Mouse (Mus musculus) thymus, postnatal 36 days (tissue): ENCODE results near the gene Bcdin3d.
"Not testable (repeated sequence)": the region's sequence is repeated elsewhere in the genome, so short reads cannot be mapped to it uniquely, and the experiment has no call there.

Experiments used
- DNase-seq, 2 experiments: peaks; one replicate each; pipeline ENCODE4 v3.0.0; 2022; ENCODE audit warnings: mixed read lengths in 2 of 2

The Bcdin3d gene

DNA sequence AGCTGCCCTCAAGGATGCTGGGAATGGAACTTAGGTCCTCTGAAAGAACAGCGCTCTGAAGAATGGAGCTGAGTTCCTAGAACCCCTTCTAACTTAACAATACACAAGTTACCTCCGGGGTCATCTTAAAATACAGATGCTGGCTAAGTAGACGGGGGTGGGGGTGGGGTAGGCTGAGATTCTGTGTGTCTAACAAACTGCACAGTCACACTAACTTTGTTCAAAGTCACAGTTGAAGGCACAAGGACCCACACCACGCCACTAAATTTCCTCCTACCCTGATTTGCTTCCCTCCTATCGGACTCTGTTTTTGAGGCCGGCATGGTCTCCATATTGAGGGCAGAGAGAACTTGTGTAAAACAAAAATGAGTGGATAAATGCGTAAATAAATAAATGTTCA lies 1.6 kb downstream of the Bcdin3d start:
- no peak for DNase-seq

- no peak for DNase-seq
These were observed 2.9 kb downstream of the Bcdin3d start for GRCm38 (mm10) chr15:99471677-99472063.

DNA sequence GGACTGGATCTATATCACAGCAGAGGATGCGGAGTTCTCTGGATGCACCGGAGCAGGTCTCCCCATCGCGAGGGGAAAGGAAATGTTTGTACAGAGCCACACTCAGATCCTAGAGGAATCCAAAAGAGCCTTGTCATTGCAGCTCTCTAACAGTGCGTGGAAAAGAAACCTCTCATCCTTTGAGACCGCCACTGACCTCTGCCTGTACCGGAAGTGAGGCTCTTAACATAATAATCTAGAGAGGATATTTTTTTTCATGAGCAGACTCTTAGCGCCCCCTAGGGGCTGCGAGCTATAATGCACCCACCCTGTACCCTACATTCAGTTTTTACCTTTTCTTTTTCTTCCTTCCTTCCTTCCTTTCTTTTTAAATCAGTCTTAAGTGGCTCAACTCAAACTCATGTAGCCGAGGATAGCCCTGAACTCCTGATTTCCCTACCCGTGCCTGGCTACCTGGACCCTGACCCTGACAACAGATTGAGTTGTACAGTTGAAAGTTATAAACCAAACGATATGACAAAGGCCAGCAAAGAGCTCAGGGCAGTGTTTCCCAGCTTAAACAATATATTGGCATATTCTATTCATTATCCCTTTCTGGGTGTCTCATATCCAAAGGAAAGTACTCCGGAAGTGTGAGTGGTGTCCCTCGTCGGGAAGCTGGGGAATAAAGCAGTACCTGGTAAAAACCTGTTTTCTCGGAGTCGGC lies 3.4 kb downstream of the Bcdin3d start:
- peak; percentile 38 for DNase-seq

DNA sequence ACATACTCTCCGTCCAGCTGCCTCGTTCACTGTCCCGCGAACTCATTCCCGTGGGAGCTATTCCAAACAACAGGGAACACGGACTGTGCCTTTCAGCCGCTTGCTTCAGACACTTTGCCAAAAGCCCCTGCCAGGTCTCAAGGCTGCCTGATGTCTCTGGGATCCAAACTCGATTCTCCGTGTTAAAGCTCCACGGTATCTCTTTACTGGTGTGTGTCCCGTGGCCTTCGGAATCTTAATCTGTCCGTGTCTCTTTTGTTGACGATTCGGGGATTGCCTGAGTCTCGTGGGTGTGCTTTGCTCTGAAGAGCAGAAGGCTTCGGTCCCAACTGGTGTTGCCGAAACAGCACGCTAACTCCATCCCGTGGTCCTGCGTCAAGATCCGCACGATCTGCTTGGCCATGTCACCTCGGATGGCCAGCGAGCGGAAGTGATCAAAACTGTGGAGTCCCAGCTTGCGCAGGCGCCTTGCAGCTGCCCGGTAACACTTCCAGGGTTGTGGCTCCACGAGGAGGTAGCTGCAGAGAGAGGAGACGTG lies 4.2 kb downstream of the Bcdin3d start:
- peak in 1 of 2 experiments; percentile 11 for DNase-seq

DNA sequence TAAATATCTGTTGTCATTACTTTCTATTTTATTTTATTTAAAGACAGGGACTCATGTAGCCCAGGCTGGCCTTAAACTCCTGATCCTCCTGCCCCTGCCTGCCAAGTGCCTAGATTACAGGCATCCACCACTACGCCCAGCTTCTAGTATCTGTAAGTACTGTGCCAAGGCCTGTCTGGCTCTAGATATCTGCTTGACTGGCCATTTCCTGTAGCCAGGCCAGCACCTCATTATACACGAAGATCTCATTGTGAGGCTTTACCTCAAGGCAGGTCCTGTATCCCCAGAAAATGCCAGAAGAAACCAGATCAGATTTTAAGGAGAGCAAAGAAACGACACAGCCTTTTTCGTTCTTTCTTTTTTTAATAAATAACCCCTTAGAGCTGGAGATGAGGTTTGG lies 4.8 kb downstream of the Bcdin3d start:
- no peak for DNase-seq

GRCm38 (mm10) chr15:99469067-99469466 lies 5.5 kb downstream of the Bcdin3d start:
- DNase-seq = peak; percentile 62 to 65

DNA sequence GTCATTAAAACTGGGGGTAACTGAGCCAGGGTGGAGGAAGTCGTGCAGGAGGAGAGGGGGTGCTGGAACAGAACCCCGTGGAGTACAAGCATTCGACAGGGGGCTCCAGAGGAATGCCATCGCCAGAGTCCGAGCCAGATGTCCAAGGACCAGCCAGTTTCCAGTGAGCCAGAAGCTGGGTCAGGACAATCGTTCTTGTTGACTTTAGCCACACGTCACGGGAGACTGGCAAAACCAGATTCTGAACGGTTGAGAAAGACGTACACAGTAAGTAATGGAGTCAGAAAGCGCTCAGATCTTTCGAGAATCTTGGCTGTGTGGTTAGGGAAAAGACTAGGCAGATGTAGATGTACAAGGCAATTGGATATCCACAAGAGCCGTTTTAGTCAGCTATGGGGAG lies 11.3 kb downstream of the Bcdin3d start:
- DNase-seq = no peak

- DNase-seq = peak; percentile 94 to 95
These were observed 16.7 kb downstream of the Bcdin3d start, which contains the start of gene Nckap5l for GRCm38 (mm10) chr15:99457606-99458401. Gene Nckap5l (minus strand): TSS chr15:99457748.

DNA sequence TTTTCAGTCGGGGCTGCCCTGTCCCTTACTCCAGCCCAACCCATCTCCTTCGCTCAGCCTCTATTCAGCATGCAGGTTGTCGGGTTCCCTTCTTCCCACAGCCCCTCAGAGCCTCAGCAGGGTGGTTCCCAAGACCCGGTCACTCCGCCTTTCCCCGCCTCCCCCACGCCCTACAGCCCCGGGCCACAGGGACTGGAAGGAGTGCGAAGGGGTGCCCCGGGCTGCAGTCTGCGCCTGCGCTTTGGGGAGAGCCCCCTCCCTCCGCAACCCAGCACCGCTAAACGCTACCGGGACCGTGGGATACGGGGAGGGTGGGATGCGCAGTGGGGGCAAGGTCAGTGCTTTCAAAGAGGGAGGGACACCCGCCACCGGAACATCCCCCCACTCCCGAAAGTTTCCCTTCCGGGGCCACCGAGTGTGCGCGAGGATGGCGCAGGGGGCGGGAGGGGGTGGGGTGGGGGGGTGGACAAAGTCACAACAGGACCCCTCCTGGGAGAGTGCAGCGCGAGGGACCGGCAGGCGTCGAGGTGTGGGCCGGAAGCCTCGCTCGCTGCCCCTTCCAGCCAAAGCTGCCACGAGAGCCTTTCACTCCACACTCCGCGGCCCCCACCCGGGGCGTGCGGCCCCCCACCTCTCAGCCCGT lies 17.4 kb downstream of the Bcdin3d start:
- DNase-seq = peak; percentile 62 to 75

DNA sequence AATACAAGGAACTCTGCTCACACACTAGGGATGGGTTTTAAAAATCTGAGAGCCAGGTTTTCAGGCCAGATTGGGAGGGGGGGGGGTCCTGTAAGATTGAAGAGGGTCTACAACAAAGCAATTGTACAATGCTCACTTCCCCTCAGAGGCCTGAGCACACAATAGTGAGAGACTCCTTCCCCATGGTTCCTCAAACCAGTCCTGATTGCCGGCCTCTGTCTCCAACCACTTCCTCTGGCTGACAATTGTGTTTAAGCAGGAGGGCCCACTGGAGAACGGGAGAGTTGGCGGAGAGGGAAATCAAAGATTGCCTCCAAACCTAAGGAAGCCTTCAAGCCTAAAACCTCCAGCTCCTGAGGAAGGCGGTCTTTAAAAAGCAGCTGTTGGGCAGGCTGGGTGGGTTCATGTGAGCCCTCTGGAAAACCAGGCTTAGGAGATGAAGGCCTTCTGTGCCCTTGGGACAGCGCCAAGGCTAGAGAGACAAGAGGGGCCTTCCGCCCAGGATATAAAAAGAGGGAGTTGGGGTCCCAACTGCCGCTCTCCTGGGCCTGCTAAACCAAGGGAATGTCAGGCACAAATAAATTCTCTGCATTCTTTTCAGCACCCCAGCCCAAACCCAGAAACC lies 18.1 kb downstream of the Bcdin3d start:
- DNase-seq = no peak

DNA sequence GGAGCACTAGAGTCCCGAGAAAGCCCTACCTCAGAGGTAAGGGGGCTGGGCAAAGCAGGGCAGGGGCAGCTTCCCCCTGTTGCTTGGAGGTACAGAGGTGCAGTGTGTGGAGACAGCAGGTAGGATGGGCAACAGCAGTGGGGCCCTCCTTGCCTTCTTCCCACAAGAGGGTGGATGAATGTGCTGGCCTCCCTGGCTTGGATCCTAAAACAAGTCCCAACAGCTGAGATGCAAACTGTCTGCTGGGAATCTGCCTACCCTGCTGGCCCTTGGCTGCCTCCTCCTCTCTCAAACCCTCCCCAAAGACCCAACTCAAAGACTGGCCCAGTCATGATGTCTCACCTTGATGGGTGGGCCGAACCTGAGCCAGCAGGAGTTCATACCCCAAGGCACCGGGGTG lies 19.1 kb downstream of the Bcdin3d start:
- no peak for DNase-seq

- no peak for DNase-seq
These were observed 19.8 kb downstream of the Bcdin3d start for GRCm38 (mm10) chr15:99454585-99455279.

- DNase-seq = peak in 1 of 2 experiments; percentile 46
These were observed 21.2 kb downstream of the Bcdin3d start for GRCm38 (mm10) chr15:99453153-99453900.

DNA sequence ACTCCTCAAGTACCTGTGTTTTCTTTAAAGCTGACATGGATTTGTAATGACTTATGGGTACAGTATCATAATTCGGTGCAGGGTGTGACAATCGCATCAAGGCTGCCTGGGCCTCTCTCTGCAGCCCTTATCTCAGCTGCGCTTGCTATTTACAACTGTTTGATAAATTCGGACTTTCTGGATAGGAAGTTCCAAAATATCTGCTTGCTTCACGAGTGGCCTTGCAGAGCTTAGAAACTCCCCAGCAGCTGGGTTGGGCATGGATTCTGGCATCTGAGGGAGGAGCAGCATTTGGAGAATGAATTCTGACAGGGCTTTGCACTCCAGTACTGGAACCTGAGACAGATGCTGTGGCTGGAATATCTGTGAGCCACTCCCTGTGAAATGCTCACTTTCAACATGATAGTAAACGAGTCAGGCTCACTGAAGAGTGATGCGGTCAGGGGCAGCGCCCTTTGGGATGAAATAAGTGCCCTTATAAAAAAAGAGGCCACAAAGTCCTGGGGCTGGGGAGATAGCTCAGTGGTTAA lies 24.7 kb downstream of the Bcdin3d start:
- no peak for DNase-seq

DNA sequence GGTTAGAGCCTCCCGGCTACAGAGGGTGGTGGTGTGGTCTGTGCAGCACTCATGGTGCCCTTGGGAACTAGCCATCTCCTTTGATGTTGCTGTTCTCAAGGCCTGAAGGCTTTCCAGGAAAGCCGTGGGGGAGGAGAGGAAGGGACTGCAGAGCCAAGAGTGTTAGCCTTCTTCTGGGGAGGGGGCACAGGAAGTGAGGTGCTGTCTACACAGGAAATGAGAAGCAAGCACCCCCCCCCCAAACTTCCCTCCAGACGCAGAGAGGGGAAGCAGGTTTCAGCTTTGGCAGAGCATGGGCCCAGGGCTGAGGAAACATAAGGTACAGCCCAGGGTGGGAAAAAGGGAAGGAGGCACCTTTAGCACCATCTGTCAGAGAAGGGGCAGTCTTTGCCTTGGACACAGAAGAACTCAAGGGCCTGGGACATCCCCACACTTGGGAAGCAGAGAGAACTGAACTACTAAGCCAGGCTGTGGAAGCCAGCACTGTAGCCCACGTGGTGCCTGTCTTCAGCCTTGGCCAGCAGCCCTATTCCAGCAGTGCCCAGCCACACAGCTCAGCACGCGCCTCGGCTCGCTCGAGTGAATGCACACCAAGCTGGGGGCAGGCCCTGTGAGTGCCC lies 25.3 kb downstream of the Bcdin3d start:
- peak in 1 of 2 experiments; percentile 37 for DNase-seq

DNA sequence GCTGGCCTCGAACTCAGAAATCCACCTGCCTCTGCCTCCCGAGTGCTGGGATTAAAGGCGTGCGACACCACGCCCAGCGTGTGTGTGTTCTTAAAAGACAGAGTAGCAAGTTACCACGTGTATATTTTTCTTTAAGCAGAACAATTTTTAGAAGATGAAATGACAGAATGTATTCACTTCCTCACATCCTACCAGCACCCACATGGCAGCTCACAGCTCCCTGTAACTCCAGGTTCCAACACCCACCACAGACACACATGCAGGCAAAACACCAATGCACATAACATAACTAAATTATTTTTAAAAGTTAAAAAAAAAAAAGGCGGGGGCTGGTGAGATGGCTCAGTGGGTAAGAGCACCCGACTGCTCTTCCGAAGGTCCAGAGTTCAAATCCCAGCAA lies 28.4 kb downstream of the Bcdin3d start:
- DNase-seq = not testable (repeated sequence)

DNA sequence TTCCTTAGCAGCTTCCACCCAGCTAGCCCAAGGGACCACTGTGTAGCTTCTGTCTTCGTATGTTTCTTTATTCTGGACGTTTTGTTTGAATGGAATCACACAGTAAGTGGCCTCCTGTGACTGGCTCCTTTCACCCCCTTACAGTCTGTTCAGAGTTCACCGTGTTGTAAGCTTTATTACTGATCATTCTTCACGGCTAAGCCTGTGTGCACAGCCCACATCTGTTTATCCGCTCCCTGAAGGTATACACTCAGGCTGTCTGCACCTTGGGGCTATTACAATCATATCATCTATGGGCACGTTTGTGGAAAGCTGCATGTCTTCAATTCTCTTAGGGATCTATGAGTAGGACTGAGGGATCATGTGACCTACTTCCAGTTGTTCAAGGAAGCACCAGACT lies 29.0 kb downstream of the Bcdin3d start:
- no peak for DNase-seq

GRCm38 (mm10) chr15:99442358-99442757 lies 32.2 kb downstream of the Bcdin3d start:
- DNase-seq = no peak

- no peak for DNase-seq
These were observed 33.6 kb downstream of the Bcdin3d start for GRCm38 (mm10) chr15:99440816-99441457.
